Mouse (Mus musculus): ENCODE results near the gene Gpr149. TPM values are rescaled to one million over a fixed set of nuclear protein-coding genes. Genes with fewer than 3 reads are reported as not detected.

The Gpr149 gene
- polyA plus RNA-seq (2015; fragmentation: Nextera tagmentation; extraction: Ambion mirVana): 2.7 and 3.8 TPM in 2 replicates

DNA sequence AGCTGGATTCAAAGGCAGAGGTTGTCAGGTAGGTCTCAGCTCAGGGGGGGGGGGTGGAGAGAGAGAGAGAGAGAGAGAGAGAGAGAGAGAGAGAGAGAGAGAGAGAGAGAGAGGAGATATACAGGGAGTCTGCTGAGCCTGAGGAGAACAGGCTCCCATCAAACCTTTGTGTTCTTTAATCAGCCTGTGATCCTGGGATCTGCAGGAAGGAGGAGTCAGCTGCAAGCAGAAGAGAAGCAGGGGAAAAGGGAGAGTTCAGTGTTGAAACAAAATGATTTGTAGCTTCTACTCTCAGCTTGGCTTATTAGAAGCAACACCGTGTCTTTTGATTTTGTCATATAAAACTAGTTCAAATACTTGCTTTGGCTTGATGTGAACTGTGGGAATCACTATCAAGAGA is at the start of gene Gpr149:
TSS of gene Gpr149 (minus strand) at position 168 of the 400 bp plus-strand sequence.
- Histone ChIP-seq H3K27ac (ENCODE audit: low read length) (no peak within 1 kb of the TSS), H3K36me3 (ENCODE audit: control insufficient read depth, insufficient read depth) (no peaks in the 10 kb centered on the region), H3K27me3 (replicated peaks; ENCODE audit: control insufficient read depth, insufficient read depth, low read length) (no peaks in the 10 kb centered on the region), H3K4me2 (ENCODE audit: low read length) (peak within 1 kb of the TSS; percentile 82), H3K9me3 (ENCODE audit: control insufficient read depth, low read length) (no peaks in the 10 kb centered on the region), H3K4me3 (replicated peaks; ENCODE audit: low read length) (peak within 1 kb of the TSS; percentile 48), H3K4me1 (replicated peaks; ENCODE audit: control insufficient read depth, insufficient read depth, low read length) (peaks cover 10% of the 10 kb centered on the region), H3K9ac (replicated peaks; ENCODE audit: low read depth, low read length) (peak within 1 kb of the TSS; percentile 62)
- 82% methylated on average over 1 of the region's 1 CpGs for WGBS
- no peak for ATAC-seq

DNA sequence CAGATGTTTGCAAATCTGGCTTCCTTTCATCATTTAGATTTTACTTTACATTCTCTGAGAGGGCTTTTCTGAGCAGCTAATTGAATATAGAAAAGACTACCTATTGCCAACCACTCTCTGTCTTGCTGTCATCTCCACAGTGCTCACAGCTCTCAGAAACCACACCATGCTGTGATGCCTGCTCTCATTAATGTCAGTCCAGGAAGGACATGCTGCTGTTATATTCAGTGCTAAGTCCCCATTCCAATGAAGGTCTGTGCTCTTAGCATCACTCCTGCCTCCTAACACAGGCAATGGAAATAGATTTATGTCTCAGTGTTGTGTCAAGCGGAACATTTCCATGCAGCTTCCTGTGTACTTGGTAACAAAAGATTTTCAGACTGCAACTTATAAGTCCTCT is 45.6 kb upstream of the Gpr149 start:
- Histone ChIP-seq H3K9me3 (ENCODE audit: control insufficient read depth, low read length) (no peaks in the 10 kb centered on the region), H3K4me2 (ENCODE audit: low read length) (no peak overlapping the region), H3K9ac (replicated peaks; ENCODE audit: low read depth, low read length) (no peak overlapping the region), H3K36me3 (ENCODE audit: control insufficient read depth, insufficient read depth) (no peaks in the 10 kb centered on the region), H3K4me3 (replicated peaks; ENCODE audit: low read length) (no peak overlapping the region), H3K27ac (ENCODE audit: low read length) (no peak overlapping the region), H3K27me3 (replicated peaks; ENCODE audit: control insufficient read depth, insufficient read depth, low read length) (no peaks in the 10 kb centered on the region), H3K4me1 (replicated peaks; ENCODE audit: control insufficient read depth, insufficient read depth, low read length) (no peaks in the 10 kb centered on the region)
- 88% methylated on average over 1 of the region's 1 CpGs for WGBS
- ATAC-seq: no peak

DNA sequence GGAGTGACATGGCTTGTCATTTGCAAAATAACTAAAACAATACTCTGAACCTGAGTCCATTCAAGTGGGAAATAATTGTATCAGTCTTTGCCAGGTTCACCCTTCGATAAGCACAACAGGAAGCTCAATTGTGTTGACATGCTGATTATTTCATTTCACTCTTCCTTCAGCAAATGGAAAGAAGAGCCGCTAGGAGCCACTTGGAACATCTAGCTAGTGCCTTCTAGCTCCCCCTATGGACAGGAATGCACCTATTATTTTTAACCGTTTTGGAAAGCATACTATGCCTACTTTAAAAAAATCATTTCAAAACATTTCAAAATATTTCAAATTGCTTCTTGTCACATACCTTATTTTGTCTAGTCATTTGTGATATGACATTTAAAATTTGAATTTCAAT is 5.9 kb upstream of the Gpr149 start:
- Histone ChIP-seq H3K4me2 (ENCODE audit: low read length) (no peak overlapping the region), H3K9me3 (ENCODE audit: control insufficient read depth, low read length) (no peaks in the 10 kb centered on the region), H3K27ac (ENCODE audit: low read length) (no peak overlapping the region), H3K27me3 (replicated peaks; ENCODE audit: control insufficient read depth, insufficient read depth, low read length) (no peaks in the 10 kb centered on the region), H3K36me3 (ENCODE audit: control insufficient read depth, insufficient read depth) (no peaks in the 10 kb centered on the region), H3K9ac (replicated peaks; ENCODE audit: low read depth, low read length) (no peak overlapping the region), H3K4me1 (replicated peaks; ENCODE audit: control insufficient read depth, insufficient read depth, low read length) (no peaks in the 10 kb centered on the region), H3K4me3 (replicated peaks; ENCODE audit: low read length) (no peak overlapping the region)
- no peak for ATAC-seq
- 79% methylated on average over 3 of the region's 3 CpGs for WGBS

DNA sequence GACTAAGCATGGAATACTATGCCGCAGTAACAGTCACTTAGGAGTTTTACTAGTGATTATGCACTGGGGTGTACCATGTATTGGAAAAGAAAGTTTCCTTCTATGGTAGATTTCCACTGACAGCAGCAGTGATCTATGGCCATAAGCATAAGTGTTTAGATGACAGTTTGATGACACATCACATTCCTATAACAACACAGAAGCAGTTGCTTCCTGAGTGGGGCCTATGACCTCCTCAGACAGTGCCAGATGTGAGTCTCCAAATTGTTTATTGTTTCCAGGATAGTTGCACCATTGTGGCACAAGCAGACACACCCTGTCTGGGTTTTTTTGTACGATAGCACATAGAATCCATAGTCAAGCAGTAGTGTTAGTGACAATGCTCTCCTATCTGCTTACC is 991 bp upstream of the Gpr149 start:
- Histone ChIP-seq H3K27me3 (replicated peaks; ENCODE audit: control insufficient read depth, insufficient read depth, low read length) (no peaks in the 10 kb centered on the region), H3K4me3 (replicated peaks; ENCODE audit: low read length) (no peak overlapping the region), H3K4me2 (ENCODE audit: low read length) (no peak overlapping the region), H3K36me3 (ENCODE audit: control insufficient read depth, insufficient read depth) (no peaks in the 10 kb centered on the region), H3K9ac (replicated peaks; ENCODE audit: low read depth, low read length) (no peak overlapping the region), H3K9me3 (ENCODE audit: control insufficient read depth, low read length) (no peaks in the 10 kb centered on the region), H3K27ac (ENCODE audit: low read length) (no peak overlapping the region), H3K4me1 (replicated peaks; ENCODE audit: control insufficient read depth, insufficient read depth, low read length) (peaks cover 10% of the 10 kb centered on the region)
- WGBS: 94% methylated on average over 2 of the region's 2 CpGs
- no peak for ATAC-seq

DNA sequence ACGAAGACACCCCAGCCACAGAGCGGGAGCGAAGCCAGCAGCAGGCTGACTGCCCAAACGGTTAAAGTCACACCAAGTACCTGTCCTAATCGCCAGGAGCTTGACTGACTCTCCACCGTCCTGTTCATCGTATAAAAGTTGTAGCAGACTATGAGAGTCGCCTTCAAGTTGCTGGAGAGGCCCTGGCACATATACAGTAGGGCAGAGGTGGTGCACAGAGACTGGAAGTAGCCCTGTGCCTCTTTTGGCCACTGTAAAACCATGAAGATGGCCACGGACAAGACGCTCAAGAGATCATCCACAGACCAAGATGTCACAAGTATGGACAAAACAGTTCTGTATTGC is 921 bp downstream of the Gpr149 start:
- Histone ChIP-seq H3K4me2 (ENCODE audit: low read length) (peak overlapping the region; percentile 82), H3K27ac (ENCODE audit: low read length) (no peak overlapping the region), H3K36me3 (ENCODE audit: control insufficient read depth, insufficient read depth) (no peaks in the 10 kb centered on the region), H3K27me3 (replicated peaks; ENCODE audit: control insufficient read depth, insufficient read depth, low read length) (no peaks in the 10 kb centered on the region), H3K9me3 (ENCODE audit: control insufficient read depth, low read length) (no peaks in the 10 kb centered on the region), H3K4me1 (replicated peaks; ENCODE audit: control insufficient read depth, insufficient read depth, low read length) (peaks cover 10% of the 10 kb centered on the region), H3K9ac (replicated peaks; ENCODE audit: low read depth, low read length) (peak overlapping the region; percentile 62), H3K4me3 (replicated peaks; ENCODE audit: low read length) (peak overlapping the region; percentile 48)
- WGBS: 20% methylated on average over 10 of the region's 10 CpGs
- ATAC-seq: peak; percentile 64

DNA sequence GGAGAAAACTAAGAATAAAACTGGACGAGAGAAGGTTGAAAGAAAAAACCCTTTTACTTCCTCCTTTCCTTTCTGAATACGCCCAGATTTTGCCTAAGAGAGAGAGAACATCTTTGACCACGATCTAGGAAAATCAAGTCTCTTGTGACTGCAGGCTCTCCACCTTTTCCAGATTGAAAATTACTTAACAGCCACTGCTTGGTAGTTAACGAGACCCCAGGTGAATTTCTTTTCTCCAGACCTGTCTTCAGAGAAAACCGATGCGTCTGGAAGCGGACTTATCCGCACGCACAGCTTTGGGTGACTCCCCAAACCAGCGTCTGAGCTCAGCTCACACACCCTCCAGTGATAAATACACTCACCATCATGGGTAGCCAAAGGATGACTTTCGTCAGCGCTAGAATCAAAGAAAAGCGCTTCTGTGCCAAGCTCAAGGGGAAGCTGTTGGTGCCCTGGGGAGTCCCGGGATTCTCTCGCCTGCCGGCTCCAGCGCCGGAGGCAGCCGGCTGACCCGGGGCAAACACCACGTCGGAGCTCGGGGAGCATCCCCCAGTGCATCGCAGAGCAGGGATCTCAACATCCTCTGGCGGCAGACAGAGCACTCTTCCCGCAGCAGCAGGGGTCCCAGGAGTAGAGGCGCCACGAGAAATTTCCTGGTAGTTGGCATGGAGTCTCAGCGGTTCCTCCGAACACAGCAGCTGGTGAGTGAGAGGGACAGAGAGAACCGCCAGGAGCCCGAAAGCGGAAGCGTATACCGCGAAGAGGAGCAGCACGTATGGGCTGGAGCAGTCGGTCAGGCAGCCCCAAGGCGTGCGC is 1.5 kb downstream of the Gpr149 start:
- under 1% methylated on average over 40 of the region's 40 CpGs for WGBS
- no peaks in the 10 kb centered on the region for H3K27me3 ChIP-seq (replicated peaks; ENCODE audit: control insufficient read depth, insufficient read depth, low read length)
- H3K4me2 ChIP-seq (ENCODE audit: low read length): peak overlapping the region; percentile 82
- H3K27ac ChIP-seq (ENCODE audit: low read length): no peak overlapping the region
- ATAC-seq: peak; percentile 86
- no peaks in the 10 kb centered on the region for H3K9me3 ChIP-seq (ENCODE audit: control insufficient read depth, low read length)
- peak overlapping the region; percentile 62 for H3K9ac ChIP-seq (replicated peaks; ENCODE audit: low read depth, low read length)
- no peaks in the 10 kb centered on the region for H3K36me3 ChIP-seq (ENCODE audit: control insufficient read depth, insufficient read depth)
- H3K4me3 ChIP-seq (replicated peaks; ENCODE audit: low read length): peak overlapping the region; percentile 48
- H3K4me1 ChIP-seq (replicated peaks; ENCODE audit: control insufficient read depth, insufficient read depth, low read length): peaks cover 10% of the 10 kb centered on the region

DNA sequence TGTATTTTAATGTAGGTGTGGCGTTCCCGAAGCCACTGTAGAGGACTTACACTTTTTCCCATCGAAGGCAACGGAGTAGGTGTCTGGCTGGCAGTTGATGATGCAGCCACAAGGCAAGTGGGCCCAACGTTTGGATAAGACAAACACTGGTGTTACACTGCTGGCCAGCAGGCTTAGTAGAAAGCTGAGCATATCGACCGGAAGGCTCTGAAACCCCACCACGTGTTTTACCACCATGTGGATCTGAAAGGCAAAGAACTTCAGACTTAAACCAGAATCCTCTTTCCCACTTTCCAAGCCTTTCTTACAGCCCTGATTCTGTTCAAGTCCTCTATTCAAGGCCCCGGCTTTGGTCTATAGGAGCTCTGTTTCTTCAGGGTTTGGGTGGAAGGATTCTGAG is 2.5 kb downstream of the Gpr149 start:
- Histone ChIP-seq H3K4me1 (replicated peaks; ENCODE audit: control insufficient read depth, insufficient read depth, low read length) (peaks cover 10% of the 10 kb centered on the region), H3K9ac (replicated peaks; ENCODE audit: low read depth, low read length) (no peak overlapping the region), H3K4me3 (replicated peaks; ENCODE audit: low read length) (no peak overlapping the region), H3K27ac (ENCODE audit: low read length) (no peak overlapping the region), H3K36me3 (ENCODE audit: control insufficient read depth, insufficient read depth) (no peaks in the 10 kb centered on the region), H3K4me2 (ENCODE audit: low read length) (no peak overlapping the region; the same call in 1 of the 2 replicates), H3K9me3 (ENCODE audit: control insufficient read depth, low read length) (no peaks in the 10 kb centered on the region), H3K27me3 (replicated peaks; ENCODE audit: control insufficient read depth, insufficient read depth, low read length) (no peaks in the 10 kb centered on the region)
- ATAC-seq: no peak
- WGBS: 80% methylated on average over 9 of the region's 9 CpGs

DNA sequence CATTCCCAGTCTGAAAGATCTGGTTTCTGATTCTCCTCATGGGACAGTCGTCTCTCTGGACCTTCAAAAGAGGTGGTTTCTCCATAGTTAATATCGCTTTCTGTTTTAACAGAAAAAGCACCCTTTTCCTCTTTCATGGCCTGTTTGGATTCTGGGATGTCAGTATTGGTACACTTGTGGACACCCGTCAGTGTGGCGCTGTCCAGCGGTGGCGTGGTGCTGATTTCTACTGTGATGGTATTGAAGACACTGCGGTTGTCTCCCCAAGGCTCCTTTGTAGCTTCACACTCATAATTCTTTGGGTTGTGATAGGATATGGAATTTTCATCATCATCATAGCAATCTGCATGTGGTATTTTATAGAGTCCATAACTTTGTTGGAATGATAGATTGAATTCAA is 10.1 kb downstream of the Gpr149 start:
- no peaks in the 10 kb centered on the region for H3K4me1 ChIP-seq (replicated peaks; ENCODE audit: control insufficient read depth, insufficient read depth, low read length)
- no peaks in the 10 kb centered on the region for H3K36me3 ChIP-seq (ENCODE audit: control insufficient read depth, insufficient read depth)
- no peaks in the 10 kb centered on the region for H3K9me3 ChIP-seq (ENCODE audit: control insufficient read depth, low read length)
- H3K27ac ChIP-seq (ENCODE audit: low read length): no peak overlapping the region
- H3K9ac ChIP-seq (replicated peaks; ENCODE audit: low read depth, low read length): no peak overlapping the region
- WGBS: 30% methylated on average over 7 of the region's 7 CpGs
- no peak overlapping the region for H3K4me3 ChIP-seq (replicated peaks; ENCODE audit: low read length)
- no peaks in the 10 kb centered on the region for H3K27me3 ChIP-seq (replicated peaks; ENCODE audit: control insufficient read depth, insufficient read depth, low read length)
- no peak overlapping the region for H3K4me2 ChIP-seq (ENCODE audit: low read length)
- ATAC-seq: no peak

DNA sequence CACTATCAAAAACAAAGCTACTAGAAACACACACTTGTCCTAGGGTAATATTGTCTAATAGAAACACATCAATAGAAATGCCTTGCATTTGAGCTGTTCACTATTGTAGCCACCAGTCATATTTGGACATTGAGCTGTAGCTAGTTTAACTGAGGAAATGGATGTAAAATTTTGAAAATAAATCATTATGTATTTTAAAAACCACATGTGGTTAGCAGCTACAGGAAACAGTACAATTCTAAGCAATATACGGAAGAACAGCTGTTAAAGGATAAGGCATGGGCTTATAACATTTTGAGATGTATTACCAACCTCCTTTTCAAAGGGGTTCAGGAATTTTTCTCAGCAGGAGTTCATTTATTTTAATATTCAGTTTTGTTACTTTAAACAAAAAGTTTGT is 19.9 kb downstream of the Gpr149 start:
- no peak for ATAC-seq
- Histone ChIP-seq H3K9ac (replicated peaks; ENCODE audit: low read depth, low read length) (no peak overlapping the region), H3K4me1 (replicated peaks; ENCODE audit: control insufficient read depth, insufficient read depth, low read length) (no peaks in the 10 kb centered on the region), H3K27ac (ENCODE audit: low read length) (no peak overlapping the region), H3K27me3 (replicated peaks; ENCODE audit: control insufficient read depth, insufficient read depth, low read length) (no peaks in the 10 kb centered on the region), H3K36me3 (ENCODE audit: control insufficient read depth, insufficient read depth) (no peaks in the 10 kb centered on the region), H3K4me3 (replicated peaks; ENCODE audit: low read length) (no peak overlapping the region), H3K9me3 (ENCODE audit: control insufficient read depth, low read length) (no peaks in the 10 kb centered on the region), H3K4me2 (ENCODE audit: low read length) (no peak overlapping the region)
- WGBS: 96% methylated on average over 1 of the region's 1 CpGs
